Comparison of ENCODE assay signal across 8 mouse cellular contexts in genomic region chr5:135063629-135064381, GRCm38 (mm10). TPM values are rescaled to one million over a fixed set of nuclear protein-coding genes. Genes with fewer than 3 reads are reported as not detected.
A peak's percentile ranks its signal among the peaks of the same experiment; 100 is the strongest.
DNase-seq lines count a peak whose midpoint lies in the region; ATAC-seq lines count a peak whose summit lies in the region.

Gene Dnajc30, plus strand, starts transcription at chr5:135064202.

- no peaks in the 10 kb centered on the region for H3K9me3 ChIP-seq in hindbrain, embryonic 11.5 days (ENCODE audit: control insufficient read depth, low read length)

- peak; percentile 97 for DNase-seq in Muller cell, postnatal 12 days (ENCODE audit: inconsistent ontology term)
- DNase-seq in cerebellum, adult 9-11 months: peak; percentile 98
- DNase-seq in frontal cortex, adult 2 months (ENCODE audit: extremely low spot score in 1 of 2, low spot score in 1 of 2): peak; percentile 95 to 98
- DNase-seq in hindbrain, embryonic 11.5 days (ENCODE audit: low spot score): peak; percentile 99
- DNase-seq in layer of hippocampus, postnatal 10 days (ENCODE audit: low spot score in 2 of 2): peak; percentile 98
- DNase-seq in lung, postnatal 10 days: peak; percentile 98
- DNase-seq in ovary, postnatal 36 days (ENCODE audit: low spot score): peak; percentile 95
- DNase-seq in thymus, postnatal 25 days: peak; percentile 96

- peak; percentile 97 for ATAC-seq in hindbrain, embryonic 11.5 days (ENCODE audit: low FRiP score)

- no peaks in the 10 kb centered on the region for H3K4me1 ChIP-seq in hindbrain, embryonic 11.5 days (replicated peaks; ENCODE audit: control insufficient read depth, insufficient read depth, low read length)

- H3K36me3 ChIP-seq in hindbrain, embryonic 11.5 days (ENCODE audit: control insufficient read depth, insufficient read depth, low read length): 0 out of 2 replicates have a peak, but pooled peaks cover 4% of the 10 kb centered on the region

- no peak within 1 kb of the TSS for H3K27ac ChIP-seq in hindbrain, embryonic 11.5 days (ENCODE audit: low read depth, low read length)

- under 1% methylated on average over 51 of the region's 52 CpGs for WGBS in hindbrain, embryonic 11.5 days

- peak within 1 kb of the TSS; percentile 87 for H3K9ac ChIP-seq in hindbrain, embryonic 11.5 days (ENCODE audit: low read depth, low read length)

- H3K4me2 ChIP-seq in hindbrain, embryonic 11.5 days (replicated peaks; ENCODE audit: low read depth, low read length): peak within 1 kb of the TSS; percentile 91

- H3K4me3 ChIP-seq in hindbrain, embryonic 11.5 days (ENCODE audit: low read depth, low read length): peak within 1 kb of the TSS; percentile 85

- H3K27me3 ChIP-seq in hindbrain, embryonic 11.5 days (ENCODE audit: control insufficient read depth, insufficient read depth, low read length): no peaks in the 10 kb centered on the region

RNA-seq across cellular contexts. Expression of gene Dnajc30, which starts in this region (rescaled TPM):
- polyA plus RNA-seq in frontal cortex, adult 2 months (2012; rRNA removed): 49.4 and 55.7 TPM in 2 replicates
- polyA plus RNA-seq in hindbrain, embryonic 11.5 days (2014; fragmentation: Nextera tagmentation; extraction: Ambion mirVana): 26.2 and 29.2 TPM in 2 replicates
- total RNA-seq in layer of hippocampus, postnatal 10 days (2021): 10 to 100 TPM; 35.5 to 38.0 TPM
